Mouse (Mus musculus): ENCODE measurements at regions not wholly inside any gene's neighbourhood (a gene's known extent, or its start where the extent isn't known, plus 50 kb on each side); places are given as distances from the start of the nearest gene placed in this dataset.
A peak's percentile ranks its signal among the peaks of the same experiment; 100 is the strongest.

DNA sequence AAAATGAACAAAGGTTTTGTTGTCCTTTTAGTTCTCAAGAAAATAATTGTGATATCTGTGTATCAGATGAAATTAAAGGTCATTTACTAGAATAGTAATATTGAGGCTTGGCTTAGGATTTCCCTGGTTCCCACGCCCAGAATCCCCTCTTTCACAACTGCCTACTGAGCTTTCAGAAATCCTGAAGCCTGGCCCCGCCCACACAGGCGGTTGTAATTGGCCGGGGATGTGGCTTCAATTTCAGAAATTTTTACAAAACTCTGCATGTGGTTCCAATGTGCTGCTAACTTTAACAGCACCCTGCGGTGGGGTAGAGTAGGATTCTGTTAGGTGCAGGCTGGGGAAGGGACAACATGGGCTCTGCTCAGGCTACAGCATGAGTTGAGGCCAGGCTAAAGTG, 171.8 kb upstream of the Zfp618 start:
- H3K9me3 ChIP-seq (ENCODE audit: control insufficient read depth, low read length), result no peaks in the 10 kb centered on the region
- H3K4me2 ChIP-seq (ENCODE audit: low read length), result no peak overlapping the region
- WGBS, result 68% methylated on average over 5 of the region's 5 CpGs
- H3K4me1 ChIP-seq (ENCODE audit: control insufficient read depth in 2 of 2, insufficient read depth in 2 of 2, low read length in 2 of 2), result no peaks in the 10 kb centered on the region
- ATAC-seq (ENCODE audit: insufficient number of reproducible peaks, insufficient read depth, low FRiP score, low read depth), result no peak
- no peak overlapping the region for H3K4me3 ChIP-seq (ENCODE audit: control insufficient read depth in 1 of 2, insufficient read depth in 1 of 2, low read depth in 1 of 2, low read length in 2 of 2)
- no peak overlapping the region for H3K27ac ChIP-seq (replicated peaks in 1 of 2; ENCODE audit: control insufficient read depth in 1 of 2, insufficient read depth in 1 of 2, low read depth in 2 of 2, low read length in 2 of 2)
- no peak overlapping the region for H3K9ac ChIP-seq (ENCODE audit: low read length)
- H3K36me3 ChIP-seq (ENCODE audit: control insufficient read depth, insufficient read depth, low read length), result no peaks in the 10 kb centered on the region
- H3K27me3 ChIP-seq (ENCODE audit: control insufficient read depth, insufficient read depth, low read length), result no peaks in the 10 kb centered on the region

- Histone ChIP-seq H3K4me1 (ENCODE audit: control insufficient read depth in 2 of 2, insufficient read depth in 2 of 2, low read length in 2 of 2) (no peaks in the 10 kb centered on the region), H3K4me2 (ENCODE audit: low read length) (no peak overlapping the region), H3K27ac (replicated peaks in 1 of 2; ENCODE audit: control insufficient read depth in 1 of 2, insufficient read depth in 1 of 2, low read depth in 2 of 2, low read length in 2 of 2) (no peak overlapping the region), H3K9me3 (ENCODE audit: control insufficient read depth, low read length) (no peaks in the 10 kb centered on the region), H3K27me3 (ENCODE audit: control insufficient read depth, insufficient read depth, low read length) (no peaks in the 10 kb centered on the region), H3K9ac (ENCODE audit: low read length) (no peak overlapping the region), H3K4me3 (ENCODE audit: control insufficient read depth in 1 of 2, insufficient read depth in 1 of 2, low read depth in 1 of 2, low read length in 2 of 2) (no peak overlapping the region), H3K36me3 (ENCODE audit: control insufficient read depth, insufficient read depth, low read length) (no peaks in the 10 kb centered on the region)
- WGBS, result 77% methylated on average over 10 of the region's 10 CpGs
- ATAC-seq (ENCODE audit: insufficient number of reproducible peaks, insufficient read depth, low FRiP score, low read depth), result no peak
Observed at GRCm38 (mm10) chr4:62795538-62795937, 169.8 kb upstream of the Zfp618 start.

GRCm38 (mm10) chr4:62799923-62800322, 165.4 kb upstream of the Zfp618 start:
- Histone ChIP-seq H3K27ac (replicated peaks in 1 of 2; ENCODE audit: control insufficient read depth in 1 of 2, insufficient read depth in 1 of 2, low read depth in 2 of 2, low read length in 2 of 2) (no peak overlapping the region), H3K9me3 (ENCODE audit: control insufficient read depth, low read length) (0 out of 2 replicates have a peak, but pooled peaks cover 3% of the 10 kb centered on the region), H3K9ac (ENCODE audit: low read length) (no peak overlapping the region), H3K4me2 (ENCODE audit: low read length) (no peak overlapping the region), H3K36me3 (ENCODE audit: control insufficient read depth, insufficient read depth, low read length) (no peaks in the 10 kb centered on the region), H3K4me3 (ENCODE audit: control insufficient read depth in 1 of 2, insufficient read depth in 1 of 2, low read depth in 1 of 2, low read length in 2 of 2) (no peak overlapping the region), H3K27me3 (ENCODE audit: control insufficient read depth, insufficient read depth, low read length) (no peaks in the 10 kb centered on the region), H3K4me1 (ENCODE audit: control insufficient read depth in 2 of 2, insufficient read depth in 2 of 2, low read length in 2 of 2) (no peaks in the 10 kb centered on the region)
- ATAC-seq (ENCODE audit: insufficient number of reproducible peaks, insufficient read depth, low FRiP score, low read depth), result no peak
- WGBS, result 76% methylated on average over 4 of the region's 4 CpGs

DNA sequence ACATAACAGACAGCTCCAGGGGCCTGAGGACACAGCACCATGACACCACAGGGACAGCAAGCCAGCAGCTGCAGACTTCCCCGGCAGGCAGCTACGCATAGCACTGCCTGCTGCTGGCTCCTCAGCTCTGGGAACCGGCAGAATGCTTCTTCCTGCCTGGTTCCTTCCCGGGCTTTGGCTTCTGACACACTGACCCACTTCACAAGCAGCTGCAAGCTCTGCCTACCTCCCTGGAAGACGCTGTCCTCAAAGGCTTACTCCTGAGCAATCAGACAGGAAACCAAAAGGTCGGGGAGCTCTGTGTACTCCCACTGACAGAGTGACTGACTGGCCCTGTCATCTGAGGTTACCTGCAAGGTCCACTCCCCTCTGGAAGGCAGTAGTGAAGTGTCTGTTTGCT, 159.5 kb upstream of the Zfp618 start:
- Histone ChIP-seq H3K9me3 (ENCODE audit: control insufficient read depth, low read length) (0 out of 2 replicates have a peak, but pooled peaks cover 3% of the 10 kb centered on the region), H3K4me2 (ENCODE audit: low read length) (no peak overlapping the region), H3K27ac (replicated peaks in 1 of 2; ENCODE audit: control insufficient read depth in 1 of 2, insufficient read depth in 1 of 2, low read depth in 2 of 2, low read length in 2 of 2) (0 out of 4 replicates have a peak overlapping the region, but pooled peaks of 1 of the 2 experiments have one; percentile 4), H3K4me3 (ENCODE audit: control insufficient read depth in 1 of 2, insufficient read depth in 1 of 2, low read depth in 1 of 2, low read length in 2 of 2) (no peak overlapping the region), H3K4me1 (ENCODE audit: control insufficient read depth in 2 of 2, insufficient read depth in 2 of 2, low read length in 2 of 2) (peaks cover 7 to 11% of the 10 kb centered on the region in 2 experiments; a peak in 3 of 4 replicates), H3K9ac (ENCODE audit: low read length) (no peak overlapping the region), H3K27me3 (ENCODE audit: control insufficient read depth, insufficient read depth, low read length) (no peaks in the 10 kb centered on the region), H3K36me3 (ENCODE audit: control insufficient read depth, insufficient read depth, low read length) (no peaks in the 10 kb centered on the region)
- WGBS, result 9% methylated on average over 6 of the region's 6 CpGs
- no peak for ATAC-seq (ENCODE audit: insufficient number of reproducible peaks, insufficient read depth, low FRiP score, low read depth)

DNA sequence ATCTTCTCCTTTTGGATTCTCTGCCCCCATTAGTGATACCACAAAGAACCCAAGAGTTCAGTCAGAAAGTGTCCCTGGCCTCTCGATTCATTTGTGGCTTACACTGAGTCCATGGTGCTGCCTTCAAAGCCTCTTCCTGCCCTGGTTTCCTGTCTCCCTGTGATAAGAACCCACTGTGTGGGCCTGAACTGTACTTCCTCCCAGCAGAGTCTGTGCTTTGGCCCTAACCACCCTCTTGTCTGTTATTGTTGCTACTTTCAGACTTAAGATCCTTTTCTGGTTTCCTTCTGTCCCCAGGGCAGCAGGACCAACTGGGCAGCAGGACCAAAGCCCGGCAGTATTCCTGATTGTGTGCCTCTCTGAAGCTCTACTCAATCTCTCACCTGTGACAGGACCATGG, 158.6 kb upstream of the Zfp618 start:
- ATAC-seq (ENCODE audit: insufficient number of reproducible peaks, insufficient read depth, low FRiP score, low read depth), result no peak
- Histone ChIP-seq H3K4me2 (ENCODE audit: low read length) (no peak overlapping the region), H3K27me3 (ENCODE audit: control insufficient read depth, insufficient read depth, low read length) (no peaks in the 10 kb centered on the region), H3K9me3 (ENCODE audit: control insufficient read depth, low read length) (0 out of 2 replicates have a peak, but pooled peaks cover 3% of the 10 kb centered on the region), H3K36me3 (ENCODE audit: control insufficient read depth, insufficient read depth, low read length) (no peaks in the 10 kb centered on the region), H3K9ac (ENCODE audit: low read length) (no peak overlapping the region), H3K27ac (replicated peaks in 1 of 2; ENCODE audit: control insufficient read depth in 1 of 2, insufficient read depth in 1 of 2, low read depth in 2 of 2, low read length in 2 of 2) (peak overlapping the region; percentile 20 to 26; a peak in 2 of 4 replicates), H3K4me3 (ENCODE audit: control insufficient read depth in 1 of 2, insufficient read depth in 1 of 2, low read depth in 1 of 2, low read length in 2 of 2) (no peak overlapping the region), H3K4me1 (ENCODE audit: control insufficient read depth in 2 of 2, insufficient read depth in 2 of 2, low read length in 2 of 2) (peaks cover 7 to 11% of the 10 kb centered on the region in 2 experiments; a peak in 3 of 4 replicates)
- WGBS, result 50% methylated on average over 2 of the region's 2 CpGs

- Histone ChIP-seq H3K4me1 (ENCODE audit: control insufficient read depth in 2 of 2, insufficient read depth in 2 of 2, low read length in 2 of 2) (peaks cover 7 to 11% of the 10 kb centered on the region in 2 experiments; a peak in 3 of 4 replicates), H3K9me3 (ENCODE audit: control insufficient read depth, low read length) (no peaks in the 10 kb centered on the region), H3K4me3 (ENCODE audit: control insufficient read depth in 1 of 2, insufficient read depth in 1 of 2, low read depth in 1 of 2, low read length in 2 of 2) (no peak overlapping the region), H3K9ac (ENCODE audit: low read length) (no peak overlapping the region), H3K36me3 (ENCODE audit: control insufficient read depth, insufficient read depth, low read length) (no peaks in the 10 kb centered on the region), H3K4me2 (ENCODE audit: low read length) (no peak overlapping the region), H3K27me3 (ENCODE audit: control insufficient read depth, insufficient read depth, low read length) (no peaks in the 10 kb centered on the region), H3K27ac (replicated peaks in 1 of 2; ENCODE audit: control insufficient read depth in 1 of 2, insufficient read depth in 1 of 2, low read depth in 2 of 2, low read length in 2 of 2) (no peak overlapping the region)
- WGBS, result 64% methylated on average over 12 of the region's 12 CpGs
- no peak for ATAC-seq (ENCODE audit: insufficient number of reproducible peaks, insufficient read depth, low FRiP score, low read depth)
Observed at GRCm38 (mm10) chr4:62807926-62808552, 157.3 kb upstream of the Zfp618 start.

GRCm38 (mm10) chr4:62808553-62808950, 156.8 kb upstream of the Zfp618 start:
- Histone ChIP-seq H3K4me2 (ENCODE audit: low read length) (no peak overlapping the region), H3K27ac (replicated peaks in 1 of 2; ENCODE audit: control insufficient read depth in 1 of 2, insufficient read depth in 1 of 2, low read depth in 2 of 2, low read length in 2 of 2) (no peak overlapping the region), H3K9ac (ENCODE audit: low read length) (no peak overlapping the region), H3K27me3 (ENCODE audit: control insufficient read depth, insufficient read depth, low read length) (no peaks in the 10 kb centered on the region), H3K4me3 (ENCODE audit: control insufficient read depth in 1 of 2, insufficient read depth in 1 of 2, low read depth in 1 of 2, low read length in 2 of 2) (no peak overlapping the region), H3K9me3 (ENCODE audit: control insufficient read depth, low read length) (no peaks in the 10 kb centered on the region), H3K4me1 (ENCODE audit: control insufficient read depth in 2 of 2, insufficient read depth in 2 of 2, low read length in 2 of 2) (peaks cover 7 to 11% of the 10 kb centered on the region in 2 experiments; a peak in 3 of 4 replicates), H3K36me3 (ENCODE audit: control insufficient read depth, insufficient read depth, low read length) (no peaks in the 10 kb centered on the region)
- 93% methylated on average over 12 of the region's 12 CpGs for WGBS
- no peak for ATAC-seq (ENCODE audit: insufficient number of reproducible peaks, insufficient read depth, low FRiP score, low read depth)

DNA sequence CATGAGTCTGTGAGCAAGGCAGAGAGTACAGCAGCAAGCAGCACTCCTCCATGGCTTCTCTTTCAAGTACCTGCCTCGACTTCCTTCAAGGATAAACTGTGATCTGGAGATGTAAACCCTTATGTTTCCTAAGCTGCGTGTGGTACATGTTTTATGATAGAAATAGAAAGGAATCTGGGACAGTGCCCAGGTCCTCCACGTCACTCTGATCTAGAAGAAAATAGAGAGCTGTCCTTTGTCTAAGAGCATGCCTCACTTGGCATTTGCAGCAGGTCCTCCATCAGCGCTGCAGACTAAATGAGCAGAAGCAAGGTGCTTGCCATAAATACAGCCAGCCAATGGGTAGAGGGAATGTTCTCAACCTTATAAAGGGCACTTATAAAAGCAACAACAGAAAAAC, 156.3 kb upstream of the Zfp618 start:
- no peak overlapping the region for H3K4me3 ChIP-seq (ENCODE audit: control insufficient read depth in 1 of 2, insufficient read depth in 1 of 2, low read depth in 1 of 2, low read length in 2 of 2)
- no peak overlapping the region for H3K4me2 ChIP-seq (ENCODE audit: low read length)

More for the DNA sequence above, 156.3 kb upstream of the Zfp618 start:
- no peak for ATAC-seq (ENCODE audit: insufficient number of reproducible peaks, insufficient read depth, low FRiP score, low read depth)
- no peaks in the 10 kb centered on the region for H3K27me3 ChIP-seq (ENCODE audit: control insufficient read depth, insufficient read depth, low read length)
- no peaks in the 10 kb centered on the region for H3K36me3 ChIP-seq (ENCODE audit: control insufficient read depth, insufficient read depth, low read length)
- no peaks in the 10 kb centered on the region for H3K9me3 ChIP-seq (ENCODE audit: control insufficient read depth, low read length)
- H3K4me1 ChIP-seq (ENCODE audit: control insufficient read depth in 2 of 2, insufficient read depth in 2 of 2, low read length in 2 of 2), result peaks cover 7 to 11% of the 10 kb centered on the region in 2 experiments; a peak in 3 of 4 replicates
- WGBS, result 36% methylated on average over 4 of the region's 4 CpGs
- H3K27ac ChIP-seq (replicated peaks in 1 of 2; ENCODE audit: control insufficient read depth in 1 of 2, insufficient read depth in 1 of 2, low read depth in 2 of 2, low read length in 2 of 2), result no peak overlapping the region
- H3K9ac ChIP-seq (ENCODE audit: low read length), result no peak overlapping the region

Measured in heart, embryonic 14.5 days (tissue).